Mouse (Mus musculus): ENCODE data around the gene Copa. TPM values are rescaled to one million over a fixed set of nuclear protein-coding genes. Genes with fewer than 3 reads are reported as not detected.

Gene Copa
- total RNA-seq, 2 experiments from 2014 or later, result 155 to 162 TPM

DNA sequence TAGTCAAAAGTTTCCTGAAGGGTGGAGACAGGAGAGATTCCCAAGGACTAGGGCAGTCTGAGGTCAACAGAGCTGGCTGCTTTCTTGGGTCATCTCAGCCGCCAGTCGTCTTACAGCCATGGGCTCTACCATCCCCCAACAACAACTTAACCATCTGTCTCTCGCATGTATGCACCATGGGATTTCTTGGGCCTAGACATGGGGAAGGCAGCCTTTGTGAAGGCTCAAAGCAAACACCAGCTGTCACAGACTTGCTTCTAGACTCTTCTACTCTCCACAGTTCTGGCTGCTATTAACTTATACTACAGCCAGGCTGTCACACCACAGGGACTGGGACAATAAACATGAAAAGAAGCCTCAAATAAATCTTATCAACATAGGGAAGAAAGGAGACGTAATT lies 10.8 kb upstream of the Copa start:
- DNase-seq (ENCODE audit: low spot score in 2 of 2), result no peak
- intact Hi-C loops (cut with DNase I), result no loop called here

- intact Hi-C loops (cut with DNase I), result no loop called here
- DNase-seq (ENCODE audit: low spot score in 2 of 2), result no peak
These were observed 9.7 kb upstream of the Copa start for GRCm38 (mm10) chr1:172072604-172073003.

DNA sequence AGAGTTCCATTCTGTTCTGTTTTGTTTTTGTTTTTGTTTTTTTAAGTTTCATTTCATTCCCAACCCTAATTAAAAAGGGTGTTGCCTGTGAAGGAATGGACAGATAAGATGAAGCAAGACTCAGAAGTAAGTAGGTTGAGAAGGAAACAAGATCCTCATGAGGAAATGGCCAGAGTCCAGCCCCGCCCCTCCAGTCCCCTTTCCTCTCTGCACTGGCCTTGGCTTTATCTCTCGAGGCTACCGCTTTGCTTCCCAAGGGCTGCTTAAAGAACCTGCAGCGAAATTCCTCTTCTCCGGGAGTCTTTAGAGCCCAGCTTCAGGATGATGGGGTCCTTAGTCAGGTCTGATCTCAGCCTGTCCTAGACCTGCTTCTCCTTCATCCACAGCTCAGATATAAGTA lies 4.3 kb upstream of the Copa start:
- DNase-seq (ENCODE audit: low spot score in 2 of 2), result no peak
- intact Hi-C loops (cut with DNase I), result no loop called here

GRCm38 (mm10) chr1:172082899-172083445 lies 643 bp downstream of the Copa start:
- no peak for DNase-seq (ENCODE audit: low spot score in 2 of 2)
- intact Hi-C loops (cut with DNase I), result loop anchor here (5.0 kb wide), 1 partner anchor 36 kb away; no protein-coding TSS in a partner anchor

- intact Hi-C loops (cut with DNase I), result no loop called here
These were observed 11.2 kb downstream of the Copa start for GRCm38 (mm10) chr1:172093522-172093921.

DNA sequence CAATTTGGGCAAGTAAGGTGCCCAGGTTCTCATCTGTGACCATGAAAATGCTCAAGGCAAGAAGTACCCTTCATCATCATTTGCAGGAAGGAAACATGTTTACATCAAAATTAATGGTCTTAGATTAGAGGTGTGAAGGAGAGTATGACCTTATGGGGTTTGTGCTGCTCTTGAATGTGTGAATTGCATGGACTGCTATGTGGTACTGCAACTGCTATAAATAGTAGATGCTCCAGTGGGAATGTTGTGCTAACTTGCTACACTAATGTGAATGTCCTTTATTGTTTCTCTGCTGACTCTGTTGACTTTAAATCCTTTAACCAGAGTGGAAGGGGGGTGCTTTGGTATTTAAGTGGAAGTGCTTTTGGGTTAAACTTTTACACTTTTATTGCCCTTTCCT lies 12.0 kb downstream of the Copa start:
- intact Hi-C loops (cut with DNase I), result no loop called here
- DNase-seq (ENCODE audit: low spot score in 2 of 2), result no peak

More at GRCm38 (mm10) chr1:172093522-172093921, 11.2 kb downstream of the Copa start:
- DNase-seq (ENCODE audit: low spot score in 2 of 2), result no peak

DNA sequence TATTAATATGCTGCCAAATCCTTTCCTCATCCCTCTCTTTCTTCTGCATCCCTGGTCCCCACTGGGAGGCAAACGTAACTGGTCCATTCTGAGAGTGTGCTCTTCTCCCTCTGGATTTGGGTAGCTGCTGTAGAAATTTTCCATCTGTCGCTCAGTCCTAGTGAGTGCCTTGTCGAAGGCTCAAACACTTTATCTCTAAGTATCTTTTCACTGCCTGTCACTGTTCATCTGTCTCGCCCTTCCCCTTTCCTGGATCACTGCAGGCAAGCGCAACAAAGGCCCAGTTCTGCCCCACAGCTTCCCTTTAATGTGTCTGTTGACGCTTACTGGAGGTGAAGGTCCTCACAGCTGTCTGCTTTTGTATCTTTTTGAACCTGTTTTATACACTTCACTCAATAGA lies 12.9 kb downstream of the Copa start:
- intact Hi-C loops (cut with DNase I), result no loop called here
- no peak for DNase-seq (ENCODE audit: low spot score in 2 of 2)

GRCm38 (mm10) chr1:172099325-172100033 lies 17.1 kb downstream of the Copa start:
- intact Hi-C loops (cut with DNase I), result no loop called here
- no peak for DNase-seq (ENCODE audit: low spot score in 2 of 2)

- DNase-seq (ENCODE audit: low spot score in 2 of 2), result no peak
- intact Hi-C loops (cut with DNase I), result no loop called here
These were observed 21.3 kb downstream of the Copa start for GRCm38 (mm10) chr1:172103619-172104018.

DNA sequence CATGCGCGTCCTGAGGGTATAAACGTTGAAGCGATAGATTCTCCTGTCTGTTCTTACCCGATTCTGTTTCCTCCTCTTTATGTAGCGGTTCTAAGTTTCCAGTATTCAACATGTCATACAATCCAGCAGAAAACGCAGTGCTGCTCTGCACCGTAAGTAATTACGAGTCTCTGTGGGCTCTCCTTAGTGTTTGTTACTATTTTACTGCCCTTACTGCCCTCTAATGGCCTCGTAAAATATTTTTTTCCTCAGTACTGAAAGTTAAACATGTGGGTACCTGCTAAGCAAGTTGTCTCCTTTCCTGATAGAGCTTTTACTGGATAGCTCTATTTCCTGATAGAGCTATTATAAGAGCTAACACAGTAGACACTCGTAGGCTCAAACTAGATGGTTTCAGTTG lies 22.8 kb downstream of the Copa start:
- intact Hi-C loops (cut with DNase I), result no loop called here

DNA sequence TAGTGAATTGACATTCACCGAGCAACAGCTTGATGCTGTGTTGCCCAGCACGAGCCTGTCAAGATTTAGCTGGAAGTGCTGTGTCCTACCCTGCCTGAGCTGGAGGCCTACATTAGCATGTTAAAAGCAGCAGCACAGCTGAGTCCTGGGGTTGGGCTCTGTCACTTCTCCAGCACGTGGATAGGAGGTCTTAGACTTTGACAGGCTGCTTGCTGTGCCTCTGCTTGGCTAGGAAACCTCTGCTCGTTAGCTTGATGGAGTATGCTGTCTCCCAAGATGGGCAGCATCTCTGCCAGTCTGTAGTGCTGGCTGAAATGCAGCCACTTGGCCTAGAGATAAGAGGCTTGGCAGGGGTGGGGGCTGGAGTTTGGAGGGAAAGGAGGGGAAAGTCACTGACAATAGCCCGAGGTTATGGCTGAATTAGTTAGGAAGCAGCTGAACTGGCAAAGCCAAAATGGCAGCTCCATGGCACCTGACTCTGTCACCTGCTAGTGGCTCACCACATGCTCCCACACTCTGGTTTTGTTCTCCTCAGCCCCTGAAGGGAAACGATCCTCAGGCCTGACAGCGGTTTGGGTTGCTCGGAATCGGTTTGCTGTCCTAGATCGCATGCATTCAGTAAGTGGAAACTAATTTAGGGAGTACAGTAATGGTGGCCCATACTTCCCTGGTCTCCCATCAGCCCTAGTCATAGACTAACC lies 25.6 kb downstream of the Copa start:
- intact Hi-C loops (cut with DNase I), result no loop called here
- DNase-seq (ENCODE audit: low spot score in 2 of 2), result no peak

More for the DNA sequence above, 22.8 kb downstream of the Copa start:
- no peak for DNase-seq (ENCODE audit: low spot score in 2 of 2)

- peak in 1 of 2 experiments; percentile 34 for DNase-seq (ENCODE audit: low spot score in 2 of 2)
These were observed 34.6 kb downstream of the Copa start for GRCm38 (mm10) chr1:172116948-172117347.

GRCm38 (mm10) chr1:172119100-172119499 lies 36.8 kb downstream of the Copa start:
- intact Hi-C loops (cut with DNase I), result loop anchor here (2.0 kb wide), 1 partner anchor 192 kb away; no protein-coding TSS in a partner anchor
- DNase-seq (ENCODE audit: low spot score in 2 of 2), result no peak

More at GRCm38 (mm10) chr1:172116948-172117347, 34.6 kb downstream of the Copa start:
- intact Hi-C loops (cut with DNase I), result no loop called here

GRCm38 (mm10) chr1:172119720-172120119 lies 37.4 kb downstream of the Copa start:
- intact Hi-C loops (cut with DNase I), result loop anchor here (2.0 kb wide), 1 partner anchor 191 kb away; no protein-coding TSS in a partner anchor
- peak; percentile 52 to 73 for DNase-seq (ENCODE audit: low spot score in 2 of 2)

GRCm38 (mm10) chr1:172122671-172123070 lies 40.3 kb downstream of the Copa start:
- intact Hi-C loops (cut with DNase I), result no loop called here
- no peak for DNase-seq (ENCODE audit: low spot score in 2 of 2)

- no peak for DNase-seq (ENCODE audit: low spot score in 2 of 2)
- intact Hi-C loops (cut with DNase I), result no loop called here
These were observed 42.2 kb downstream of the Copa start for GRCm38 (mm10) chr1:172124572-172124971.

- DNase-seq (ENCODE audit: low spot score in 2 of 2), result peak; percentile 69 to 82
- intact Hi-C loops (cut with DNase I), result no loop called here
These were observed 44.3 kb downstream of the Copa start, which contains the start of gene Pex19 for GRCm38 (mm10) chr1:172126376-172127347. Pex19 (plus strand) TSS chr1:172126755.

GRCm38 (mm10) chr1:172127487-172127886 lies 45.2 kb downstream of the Copa start:
- intact Hi-C loops (cut with DNase I), result no loop called here
- DNase-seq (ENCODE audit: low spot score in 2 of 2), result no peak

- DNase-seq (ENCODE audit: low spot score in 2 of 2), result no peak
- intact Hi-C loops (cut with DNase I), result no loop called here
These were observed 46.2 kb downstream of the Copa start for GRCm38 (mm10) chr1:172128563-172128962.

Data from left cerebral cortex, postnatal 14 days (tissue).